ENCODE assay signal across 8 mouse cellular contexts in the genomic region with DNA sequence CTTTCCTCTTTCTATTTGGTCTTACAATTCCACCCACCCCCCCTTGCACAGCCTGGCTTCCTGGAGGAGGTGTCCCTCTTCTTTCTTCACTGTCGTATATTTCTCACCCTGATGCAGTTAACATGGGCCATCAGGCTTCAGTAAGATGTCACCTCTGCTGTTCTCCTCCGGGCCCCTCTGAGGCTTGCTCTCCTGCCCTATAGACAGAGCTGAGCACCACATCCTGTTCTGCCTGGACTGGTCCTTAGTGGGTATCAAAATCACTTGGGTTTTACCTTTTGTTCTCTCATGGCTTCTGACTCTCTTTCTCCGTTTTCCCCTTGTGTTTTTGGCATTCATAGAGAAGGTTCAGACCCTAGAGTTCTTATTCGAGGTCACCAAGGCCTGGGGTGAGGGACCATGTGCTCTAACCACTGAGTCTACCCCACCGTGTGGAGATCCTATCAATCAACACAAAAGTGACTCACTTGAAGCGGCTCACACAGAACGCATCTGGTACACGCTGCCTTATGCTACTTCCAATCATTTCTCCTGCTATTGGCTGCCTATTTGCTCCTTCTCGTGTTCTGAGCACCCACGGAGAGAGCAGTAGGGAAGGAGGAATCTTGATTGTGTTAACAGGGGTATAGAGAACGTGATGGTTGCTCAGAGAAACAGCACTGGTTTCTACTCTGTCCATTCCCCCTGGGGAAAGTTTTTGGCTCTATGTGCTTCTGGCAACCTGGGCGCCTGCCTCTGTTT.
A peak's percentile ranks its signal among the peaks of the same experiment; 100 is the strongest.
DNase-seq lines count a peak whose midpoint lies in the region; ATAC-seq and TF ChIP-seq lines count a peak whose summit lies in the region.

No protein-coding gene starts in this region.

- no peak overlapping the region for H3K9ac ChIP-seq in heart, embryonic 16.5 days (ENCODE audit: low read length)
- H3K9ac ChIP-seq in hindbrain, embryonic 11.5 days (ENCODE audit: low read depth, low read length), result peak overlapping the region; percentile 56; the same call in 1 of the 2 replicates
- no peak overlapping the region for H3K9ac ChIP-seq in liver, postnatal 0 days (replicated peaks)

- intact Hi-C loops in heart, postnatal 25 days (cut with DNase I), result no loop called here

- H3K4me1 ChIP-seq in heart, embryonic 16.5 days (ENCODE audit: control insufficient read depth, insufficient read depth, low read length), result no peaks in the 10 kb centered on the region; the same call in 1 of the 2 replicates
- peaks cover 11% of the 10 kb centered on the region for H3K4me1 ChIP-seq in hindbrain, embryonic 11.5 days (replicated peaks; ENCODE audit: control insufficient read depth, insufficient read depth, low read length)
- H3K4me1 ChIP-seq in liver, postnatal 0 days (ENCODE audit: insufficient read depth), result peaks cover 7% of the 10 kb centered on the region

- no peak for DNase-seq in heart, postnatal 25 days (ENCODE audit: low spot score)
- no peak for DNase-seq in hindbrain, embryonic 11.5 days (ENCODE audit: low spot score)
- no peak for DNase-seq in liver, postnatal 0 days
- DNase-seq in ovary, adult 18-20 months (ENCODE audit: low spot score), result no peak
- no peak for DNase-seq in spleen, postnatal 36 days (ENCODE audit: low spot score in 2 of 2)
- no peak for DNase-seq in MN1 (ENCODE audit: low spot score)

- H3K4me3 ChIP-seq in heart, embryonic 16.5 days (ENCODE audit: low read length), result peak overlapping the region; percentile 43; the same call in 1 of the 2 replicates
- H3K4me3 ChIP-seq in hindbrain, embryonic 11.5 days (ENCODE audit: low read depth, low read length), result no peak overlapping the region
- H3K4me3 ChIP-seq in liver, postnatal 0 days (ENCODE audit: low read depth, low read length), result no peak overlapping the region

- peak overlapping the region; percentile 69 for H3K4me2 ChIP-seq in heart, embryonic 16.5 days (ENCODE audit: low read depth, low read length)
- peak overlapping the region; percentile 41; the same call in 1 of the 2 replicates for H3K4me2 ChIP-seq in hindbrain, embryonic 11.5 days (replicated peaks; ENCODE audit: low read depth, low read length)
- H3K4me2 ChIP-seq in liver, postnatal 0 days (ENCODE audit: low read depth, low read length), result peak overlapping the region; percentile 74

- no peaks in the 10 kb centered on the region for H3K9me3 ChIP-seq in heart, embryonic 16.5 days (replicated peaks; ENCODE audit: control insufficient read depth, low read length)
- no peaks in the 10 kb centered on the region for H3K9me3 ChIP-seq in hindbrain, embryonic 11.5 days (ENCODE audit: control insufficient read depth, low read length)
- no peaks in the 10 kb centered on the region for H3K9me3 ChIP-seq in liver, postnatal 0 days (ENCODE audit: low read length)

- H3K27me3 ChIP-seq in heart, embryonic 16.5 days (ENCODE audit: control insufficient read depth, insufficient read depth, low read length), result peaks cover 10% of the 10 kb centered on the region
- H3K27me3 ChIP-seq in hindbrain, embryonic 11.5 days (ENCODE audit: control insufficient read depth, insufficient read depth, low read length), result no peaks in the 10 kb centered on the region
- H3K27me3 ChIP-seq in liver, postnatal 0 days (ENCODE audit: insufficient read depth, low read length), result peaks cover 10% of the 10 kb centered on the region; the same call in 1 of the 2 replicates

- no peak for TF ChIP-seq EP300 in liver, postnatal 0 days (IDR thresholded peaks at IDR 0.05; ENCODE audit: low read depth)

- H3K36me3 ChIP-seq in heart, embryonic 16.5 days (ENCODE audit: control insufficient read depth, insufficient read depth), result no peaks in the 10 kb centered on the region
- no peaks in the 10 kb centered on the region for H3K36me3 ChIP-seq in hindbrain, embryonic 11.5 days (ENCODE audit: control insufficient read depth, insufficient read depth, low read length)
- no peaks in the 10 kb centered on the region for H3K36me3 ChIP-seq in liver, postnatal 0 days (replicated peaks; ENCODE audit: insufficient read depth, low read length)

- no peak overlapping the region for H3K27ac ChIP-seq in heart, embryonic 16.5 days (ENCODE audit: low read length)
- H3K27ac ChIP-seq in hindbrain, embryonic 11.5 days (ENCODE audit: low read depth, low read length), result peak overlapping the region; percentile 82; the same call in 1 of the 2 replicates
- H3K27ac ChIP-seq in liver, postnatal 0 days (ENCODE audit: low read depth), result no peak overlapping the region

- 61% methylated on average over 12 of the region's 12 CpGs for WGBS in heart, embryonic 16.5 days
- WGBS in hindbrain, embryonic 11.5 days, result 45% methylated on average over 12 of the region's 12 CpGs
- WGBS in liver, postnatal 0 days (ENCODE audit: insufficient replicate concordance), result 61% methylated on average over 12 of the region's 12 CpGs

- no peak for ATAC-seq in heart, embryonic 16.5 days (replicated peaks; ENCODE audit: extremely low read depth, insufficient read depth, low FRiP score)
- peak; percentile 60 for ATAC-seq in activated CD4-positive, CD25-positive, alpha-beta regulatory T cell, adult 4 months
- ATAC-seq in hindbrain, embryonic 11.5 days (ENCODE audit: low FRiP score), result peak; percentile 25
- no peak for ATAC-seq in liver, postnatal 0 days

- no peak for TF ChIP-seq CTCF in liver, postnatal 0 days (IDR thresholded peaks at IDR 0.05; ENCODE audit: low read depth)

Comparison
In these comparisons a context has a peak if more than half of its experiments do, and no peak if none do; other contexts are left out.
1. ATAC-seq: peak in activated CD4-positive, CD25-positive, alpha-beta regulatory T cell, adult 4 months (single experiment) and hindbrain, embryonic 11.5 days (single experiment); none in heart, embryonic 16.5 days (single experiment) and liver, postnatal 0 days (single experiment).
2. Peak in every context shown above with its lines, with median percentiles within 50 percentile points of each other: H3K4me2 ChIP-seq.